Mouse (Mus musculus): ENCODE data around the gene Sorbs1. TPM values are rescaled to one million over a fixed set of nuclear protein-coding genes. Genes with fewer than 3 reads are reported as not detected.

The Sorbs1 gene
- total RNA-seq, 2 experiments from 2014 or later, result 158 to 227 TPM

DNA sequence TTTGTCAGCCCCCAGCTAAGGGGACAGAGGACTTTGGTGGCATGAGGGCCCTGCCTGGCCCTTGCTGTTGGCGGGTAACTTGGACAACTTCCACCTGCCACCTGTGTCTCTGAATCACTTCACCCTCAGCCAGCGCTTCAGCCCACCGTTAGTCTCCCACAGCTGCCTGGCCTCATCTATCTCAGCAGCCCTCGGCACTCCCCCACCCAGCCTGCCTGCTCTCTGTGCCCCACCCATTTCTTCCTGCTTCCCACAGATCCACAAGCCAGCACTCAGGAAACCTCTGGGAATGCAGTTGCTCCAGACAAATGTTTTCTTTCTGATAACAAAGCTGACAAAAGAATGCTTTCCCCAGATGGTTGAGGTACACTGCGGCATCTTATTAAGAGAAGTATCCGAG is 181.7 kb downstream of the Sorbs1 start:
- Histone ChIP-seq H3K27ac (peak overlapping the region; percentile 78), H3K4me3 (no peak overlapping the region)
- TF ChIP-seq CTCF (IDR thresholded peaks at IDR 0.05), result no peak
- intact Hi-C loops (cut with DNase I), result no loop called here
- DNase-seq, result peak; percentile 42

DNA sequence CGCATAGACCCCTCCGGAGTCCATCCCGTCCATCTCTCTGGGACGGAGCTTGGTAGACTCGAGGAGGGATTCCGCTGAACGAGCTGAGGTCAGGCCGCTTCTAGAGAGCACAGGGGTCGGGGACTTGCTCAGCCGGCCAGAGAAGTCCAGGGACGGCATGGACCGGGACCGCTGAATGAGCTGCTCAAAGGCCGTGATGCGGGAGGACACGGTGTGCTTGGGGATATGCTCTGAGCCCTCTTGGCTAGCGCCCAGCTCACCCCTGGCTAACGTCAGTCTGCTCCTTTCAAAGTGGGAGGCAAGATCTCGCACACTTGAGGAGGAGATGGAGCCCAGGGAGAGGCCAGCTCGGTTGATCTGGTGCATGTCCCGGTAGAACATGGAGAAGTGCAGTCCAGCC is 187.5 kb downstream of the Sorbs1 start:
- Histone ChIP-seq H3K27ac (no peak overlapping the region), H3K4me3 (no peak overlapping the region)
- intact Hi-C loops (cut with DNase I), result no loop called here
- no peak for DNase-seq
- TF ChIP-seq CTCF (IDR thresholded peaks at IDR 0.05), result no peak

DNA sequence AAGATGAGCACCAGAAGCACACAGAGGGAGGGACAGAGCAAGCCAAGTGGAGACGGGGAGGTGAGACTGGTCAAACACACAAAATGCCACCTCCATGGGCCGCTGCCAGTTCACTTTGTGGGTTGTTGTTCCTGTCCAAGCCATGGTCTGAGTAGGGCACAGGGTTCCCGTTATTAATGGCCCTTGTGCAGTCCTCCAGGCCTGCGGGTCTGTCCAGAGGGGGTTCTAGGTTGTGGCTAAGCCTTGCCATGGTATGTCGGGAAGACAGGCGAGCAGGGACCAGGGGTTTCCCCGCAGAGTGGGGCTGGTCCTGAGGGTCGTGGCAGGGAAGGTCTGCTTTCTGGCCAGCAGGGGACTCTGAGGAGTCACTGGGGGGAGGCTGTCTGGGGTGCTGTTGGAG is 188.2 kb downstream of the Sorbs1 start:
- no peak overlapping the region for H3K4me3 ChIP-seq
- intact Hi-C loops (cut with DNase I), result no loop called here
- DNase-seq, result no peak
- TF ChIP-seq CTCF (IDR thresholded peaks at IDR 0.05), result no peak
- no peak overlapping the region for H3K27ac ChIP-seq

DNA sequence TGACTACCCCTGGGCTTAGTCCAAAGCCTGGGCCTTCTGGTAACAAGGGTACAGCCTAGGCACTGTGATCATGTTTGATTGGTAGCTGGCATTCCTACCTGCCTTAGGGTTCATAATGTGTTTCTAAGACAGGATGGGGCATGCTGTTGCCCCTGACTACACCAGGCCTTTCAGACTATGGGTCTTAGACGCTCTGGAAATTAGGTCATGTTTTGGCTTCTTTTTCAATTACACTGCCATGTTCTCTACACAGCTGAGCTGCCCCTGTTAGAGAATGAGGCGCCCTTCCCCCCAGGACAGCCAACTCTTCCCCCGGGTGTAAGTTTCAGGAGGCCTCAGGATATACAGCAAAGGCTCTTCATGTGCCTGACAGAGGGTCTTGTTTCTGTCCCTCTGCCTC is 191.4 kb downstream of the Sorbs1 start:
- intact Hi-C loops (cut with DNase I), result no loop called here
- H3K27ac ChIP-seq, result no peak overlapping the region
- no peak for TF ChIP-seq CTCF (IDR thresholded peaks at IDR 0.05)

GRCm38 (mm10) chr19:40319199-40319598 is 194.4 kb downstream of the Sorbs1 start:
- no peak overlapping the region for H3K27ac ChIP-seq

More for the DNA sequence above, 191.4 kb downstream of the Sorbs1 start:
- DNase-seq, result no peak
- no peak overlapping the region for H3K4me3 ChIP-seq

DNA sequence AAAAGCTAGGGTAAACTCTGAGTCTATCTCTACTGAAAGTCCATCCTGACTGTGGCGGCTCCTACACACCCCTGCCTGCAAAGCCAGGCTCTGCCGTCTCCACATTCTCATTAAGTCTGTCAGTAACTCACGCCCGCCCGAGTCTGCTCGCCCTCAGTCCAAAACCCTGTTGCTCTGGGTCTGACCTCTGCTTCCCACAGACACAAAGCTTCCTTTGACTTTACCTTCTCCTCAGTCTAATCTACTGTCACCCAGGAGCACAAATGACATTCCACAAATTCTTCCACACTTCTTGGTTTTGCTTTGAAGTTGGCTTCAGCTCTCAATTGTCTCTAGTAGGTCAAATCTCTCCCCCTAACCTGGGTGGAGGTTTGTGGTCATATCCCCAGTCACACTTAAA is 195.1 kb downstream of the Sorbs1 start:
- Histone ChIP-seq H3K4me3 (no peak overlapping the region), H3K27ac (no peak overlapping the region)

More at GRCm38 (mm10) chr19:40319199-40319598, 194.4 kb downstream of the Sorbs1 start:
- no peak overlapping the region for H3K4me3 ChIP-seq
- TF ChIP-seq CTCF (IDR thresholded peaks at IDR 0.05), result no peak
- no peak for DNase-seq
- intact Hi-C loops (cut with DNase I), result no loop called here

GRCm38 (mm10) chr19:40317001-40317400 is 196.6 kb downstream of the Sorbs1 start:
- H3K27ac ChIP-seq, result no peak overlapping the region
- intact Hi-C loops (cut with DNase I), result no loop called here
- no peak for DNase-seq
- no peak for TF ChIP-seq CTCF (IDR thresholded peaks at IDR 0.05)
- H3K4me3 ChIP-seq, result no peak overlapping the region

More for the DNA sequence above, 195.1 kb downstream of the Sorbs1 start:
- DNase-seq, result no peak
- TF ChIP-seq CTCF (IDR thresholded peaks at IDR 0.05), result no peak
- intact Hi-C loops (cut with DNase I), result no loop called here

GRCm38 (mm10) chr19:40314252-40314651 is 199.3 kb downstream of the Sorbs1 start:
- TF ChIP-seq CTCF (IDR thresholded peaks at IDR 0.05), result no peak
- intact Hi-C loops (cut with DNase I), result no loop called here
- Histone ChIP-seq H3K4me3 (no peak overlapping the region), H3K27ac (no peak overlapping the region)
- DNase-seq, result no peak

- intact Hi-C loops (cut with DNase I), result no loop called here
- H3K4me3 ChIP-seq, result no peak overlapping the region
- DNase-seq, result no peak
- TF ChIP-seq CTCF (IDR thresholded peaks at IDR 0.05), result no peak
- no peak overlapping the region for H3K27ac ChIP-seq
Measured at GRCm38 (mm10) chr19:40311631-40312030, 201.9 kb downstream of the Sorbs1 start.

- Histone ChIP-seq H3K27ac (no peak overlapping the region), H3K4me3 (no peak overlapping the region)
- intact Hi-C loops (cut with DNase I), result no loop called here
- no peak for DNase-seq
- no peak for TF ChIP-seq CTCF (IDR thresholded peaks at IDR 0.05)
Measured at GRCm38 (mm10) chr19:40310410-40311130, 203.0 kb downstream of the Sorbs1 start.

GRCm38 (mm10) chr19:40309911-40310310 is 203.7 kb downstream of the Sorbs1 start:
- intact Hi-C loops (cut with DNase I), result no loop called here
- H3K27ac ChIP-seq, result no peak overlapping the region
- no peak for TF ChIP-seq CTCF (IDR thresholded peaks at IDR 0.05)
- no peak overlapping the region for H3K4me3 ChIP-seq
- DNase-seq, result no peak

- intact Hi-C loops (cut with DNase I), result no loop called here
- DNase-seq, result peak; percentile 44
- Histone ChIP-seq H3K4me3 (peak overlapping the region; percentile 7; the same call in 1 of the 2 replicates), H3K27ac (peak overlapping the region; percentile 85)
- TF ChIP-seq CTCF (IDR thresholded peaks at IDR 0.05), result no peak
Measured at GRCm38 (mm10) chr19:40307550-40307949, 206.0 kb downstream of the Sorbs1 start.

- no peak for TF ChIP-seq CTCF (IDR thresholded peaks at IDR 0.05)
- intact Hi-C loops (cut with DNase I), result no loop called here
- Histone ChIP-seq H3K4me3 (no peak overlapping the region), H3K27ac (peak overlapping the region; percentile 85)
- DNase-seq, result no peak
Measured at GRCm38 (mm10) chr19:40306631-40307030, 206.9 kb downstream of the Sorbs1 start.

DNA sequence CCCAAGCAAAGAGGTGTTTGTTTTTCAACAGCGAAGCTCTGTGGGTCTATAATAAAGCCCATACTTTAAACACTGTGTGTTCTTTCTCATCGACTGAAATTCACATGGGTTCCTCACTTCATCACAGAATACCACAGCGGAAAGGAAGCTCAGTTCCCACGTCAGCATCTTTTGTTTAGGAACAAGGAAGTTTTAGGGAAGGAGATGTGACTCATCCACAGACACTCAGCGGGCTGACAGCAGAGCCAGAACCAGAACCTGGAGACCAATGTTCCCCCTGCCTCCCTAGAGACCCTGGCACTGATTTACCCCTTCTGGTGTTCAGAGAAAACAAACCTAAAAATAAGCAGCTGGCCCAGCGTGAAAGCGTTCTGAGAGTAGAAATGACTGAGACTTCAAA is 208.1 kb downstream of the Sorbs1 start:
- Histone ChIP-seq H3K27ac (peak overlapping the region; percentile 53; the same call in 1 of the 2 replicates), H3K4me3 (no peak overlapping the region)
- intact Hi-C loops (cut with DNase I), result no loop called here
- DNase-seq, result no peak
- TF ChIP-seq CTCF (IDR thresholded peaks at IDR 0.05), result no peak

Measured in gastrocnemius, adult 2 months (tissue).